Mouse (Mus musculus): ENCODE data around the gene Gm11034.

GRCm38 (mm10) chr8:72197997-72198396 lies 15.4 kb downstream of the Gm11034 start:
- TF ChIP-seq CTCF (IDR thresholded peaks at IDR 0.05; ENCODE audit: insufficient read depth, low read length) (no peak), POLR2A (IDR thresholded peaks at IDR 0.05; ENCODE audit: borderline replicate concordance, extremely low read depth, low read depth, low read length) (no peak)
